Mouse (Mus musculus): ENCODE results near the gene Eda. TPM values are rescaled to one million over a fixed set of nuclear protein-coding genes. Genes with fewer than 3 reads are reported as not detected.

Eda gene
- polyA plus RNA-seq, 2 experiments = 0.52 to 0.75 TPM

GRCm38 (mm10) chrX:100443532-100443931, 468.1 kb downstream of the Eda start:
- TF ChIP-seq EP300 (IDR thresholded peaks at IDR 0.05; ENCODE audit: low read depth) = no peak
- TF ChIP-seq CTCF (IDR thresholded peaks at IDR 0.05; ENCODE audit: low read depth) = no peak
- Histone ChIP-seq H3K4me2 (ENCODE audit: low read depth) (no peak overlapping the region), H3K27me3 (ENCODE audit: control insufficient read depth, insufficient read depth, low read length) (no peaks in the 10 kb centered on the region), H3K4me3 (ENCODE audit: insufficient read depth in 1 of 2, low read depth in 2 of 2, low read length in 2 of 2) (no peak overlapping the region), H3K9ac (replicated peaks) (no peak overlapping the region), H3K27ac (no peak overlapping the region), H3K9me3 (ENCODE audit: control insufficient read depth, low read length) (no peaks in the 10 kb centered on the region), H3K36me3 (replicated peaks; ENCODE audit: control insufficient read depth, insufficient read depth, low read depth) (no peaks in the 10 kb centered on the region), H3K4me1 (replicated peaks; ENCODE audit: control insufficient read depth in 2 of 2, insufficient read depth in 2 of 2, low read length in 1 of 2) (no peaks in the 10 kb centered on the region)
- WGBS (ENCODE audit: insufficient replicate concordance) = 83% methylated on average over 7 of the region's 7 CpGs
- DNase-seq (ENCODE audit: low read depth in 3 of 3, low spot score in 3 of 3) (no peak), ATAC-seq (ENCODE audit: insufficient read depth) (no peak)

MicroRNAs encoded within 50 kb of the gene (microRNA counts, 519-probe panel; counts per million panel counts)
- 69.9 counts per million for microRNA mmu-miR-676

Small RNA genes lying within 50 kb of the gene (microRNA-seq; reads per million reads assigned to microRNA genes)
- 687 reads per million, percentile 68 among the genes with 10 or more reads in this experiment for gene Mir676

Other genes with a start within 250 kb of the Eda start
- 0.01 and 0.02 TPM in 2 replicates for gene Tmem28, start 154.6 kb upstream of the Eda start, polyA plus RNA-seq (2012; rRNA removed)
- gene Tmem28, start 154.6 kb upstream of the Eda start, polyA plus RNA-seq (2014; fragmentation: Nextera tagmentation; extraction: Ambion mirVana) = not detected in 2 replicates

Measured in liver, embryonic 14.5 days (tissue).